Mouse (Mus musculus): ENCODE data around the gene Snx22.

The Snx22 gene

DNA sequence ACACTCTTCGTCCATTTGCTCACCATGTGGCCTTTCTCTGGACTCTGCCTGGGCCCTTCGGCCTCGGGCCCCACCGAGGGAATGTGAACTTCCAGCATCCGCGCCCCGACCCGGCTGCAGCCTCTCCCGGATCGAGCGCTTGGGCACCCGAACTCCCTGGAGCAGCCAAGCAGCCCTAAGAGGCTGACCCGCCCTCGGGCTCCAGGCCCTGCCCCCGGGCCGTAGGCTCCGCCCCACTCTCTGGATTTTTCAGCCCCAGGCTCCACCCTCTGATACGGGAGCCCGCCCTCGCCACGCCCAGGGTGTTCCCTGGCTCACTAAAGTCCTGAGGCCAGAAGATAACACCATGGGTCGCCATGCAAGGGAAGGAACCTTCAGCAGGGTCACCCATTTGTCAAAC is at the start of gene Snx22:
Gene Snx22 (minus strand): TSS at position 137 of the 400 bp plus-strand sequence.
- DNase-seq, result peak; percentile 87 to 89

DNA sequence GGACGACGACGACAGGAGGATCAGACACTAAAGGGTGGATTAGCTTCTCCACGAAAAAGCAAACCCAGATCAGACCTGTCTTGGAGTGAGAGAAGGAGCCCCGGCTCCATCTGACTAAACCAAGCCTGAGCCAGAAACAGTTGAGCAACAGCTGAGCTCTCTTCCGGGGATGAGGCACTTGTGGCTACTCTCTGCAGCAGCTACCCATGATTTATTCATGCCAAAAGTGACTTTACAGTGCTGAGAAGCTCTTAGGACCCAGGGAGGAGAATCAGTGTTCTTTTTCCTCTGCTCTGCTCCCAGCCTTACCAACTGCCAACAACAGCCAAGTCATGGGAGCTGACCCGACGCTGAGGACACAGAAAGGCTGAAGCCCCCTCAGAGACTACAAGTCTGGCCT is 47.4 kb upstream of the Snx22 start:
- peak; percentile 17 to 18 for DNase-seq

DNA sequence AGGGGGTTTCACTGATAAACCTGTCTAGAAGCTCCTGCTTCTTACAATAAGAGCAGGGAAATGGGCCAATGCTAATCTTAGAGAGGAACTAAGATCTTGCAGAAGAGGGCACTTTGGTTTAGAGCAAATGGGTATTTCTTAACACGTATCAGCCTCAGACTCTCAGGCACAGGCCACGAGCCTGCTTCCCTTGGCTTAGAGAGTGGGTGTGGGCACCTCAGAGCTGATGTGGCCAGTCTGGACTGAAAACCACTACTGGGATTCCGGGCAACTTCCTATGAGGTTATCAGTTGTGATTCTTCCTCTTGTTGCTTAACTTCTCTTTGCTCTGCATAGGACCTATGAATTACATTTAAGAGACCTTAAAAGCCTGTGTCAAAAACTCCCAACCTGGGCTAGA is 44.8 kb upstream of the Snx22 start:
- DNase-seq, result no peak

DNA sequence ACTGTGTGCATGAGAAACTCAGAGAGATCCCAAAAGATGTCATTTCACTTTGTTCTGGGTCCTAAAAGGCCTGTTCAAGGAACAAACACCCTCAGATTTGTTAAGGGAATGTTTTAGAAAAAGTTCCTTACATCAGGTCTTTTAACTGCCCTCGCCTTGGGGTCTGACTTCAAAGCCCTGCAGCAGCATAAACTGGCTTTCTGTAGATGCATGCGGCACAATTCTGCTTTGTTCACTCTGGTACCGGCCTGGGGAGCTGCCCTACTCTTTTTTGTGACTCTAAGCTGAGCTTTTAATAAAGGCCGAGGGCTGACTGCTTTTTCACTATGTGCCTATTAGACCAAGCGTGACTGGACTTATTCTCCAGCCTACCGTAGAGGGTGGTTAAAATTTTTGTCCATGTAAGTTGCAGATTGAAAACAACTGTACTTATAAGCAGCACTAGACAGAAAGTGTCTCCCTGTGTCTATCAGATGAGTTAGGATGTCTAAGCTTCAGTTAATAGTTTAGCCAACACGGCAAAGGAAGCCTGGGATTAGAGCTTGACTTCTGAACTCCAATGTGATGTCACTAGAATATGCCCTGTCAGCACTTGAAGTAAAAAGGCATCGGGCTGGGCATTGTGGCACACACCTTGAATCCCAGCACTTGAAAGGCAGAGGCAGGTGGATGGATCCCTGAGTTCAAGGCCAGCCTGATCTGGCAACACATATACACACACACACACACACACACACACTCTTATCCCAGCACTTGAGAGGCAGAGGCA is 41.3 kb upstream of the Snx22 start:
- no peak for DNase-seq

DNA sequence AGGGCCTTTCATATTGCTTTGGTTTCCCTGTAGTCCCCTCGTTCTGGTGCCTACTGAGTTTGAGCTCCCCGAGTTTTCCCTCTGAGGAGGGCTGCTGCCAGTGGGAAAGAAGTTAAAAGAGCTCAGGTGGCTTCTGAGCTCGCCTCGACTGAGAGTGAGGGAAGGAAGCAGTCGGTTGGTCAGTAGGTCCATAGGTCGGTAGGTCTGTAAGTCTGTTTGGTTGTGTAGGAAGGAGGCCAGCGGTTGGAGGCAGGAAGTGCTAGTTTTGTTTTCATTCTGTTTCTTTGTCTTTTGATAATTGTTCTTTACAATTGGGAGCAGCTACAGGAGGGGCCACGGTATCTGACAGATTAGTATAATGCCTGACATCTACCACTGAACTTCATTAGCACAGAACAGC is 40.6 kb upstream of the Snx22 start:
- DNase-seq, result no peak

DNA sequence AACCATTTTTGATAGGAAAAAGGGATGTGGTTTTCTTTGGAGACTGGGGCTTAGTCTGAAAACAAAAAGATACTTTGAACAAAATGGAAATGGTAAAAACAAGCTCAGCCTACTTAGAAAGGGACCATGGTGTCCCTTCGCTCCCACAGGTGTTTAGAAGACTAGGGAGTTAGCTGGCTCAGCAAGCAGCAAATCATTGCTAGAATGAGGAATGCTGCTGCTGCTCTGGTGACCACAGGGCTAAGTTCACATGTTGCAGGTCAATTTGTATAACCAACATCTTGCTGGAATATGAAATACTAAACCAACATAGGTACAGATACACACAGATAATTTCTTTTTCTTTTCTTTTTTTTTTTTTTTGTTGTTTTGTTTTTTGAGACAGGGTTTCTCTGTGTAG is 40.1 kb upstream of the Snx22 start:
- no peak for DNase-seq

DNA sequence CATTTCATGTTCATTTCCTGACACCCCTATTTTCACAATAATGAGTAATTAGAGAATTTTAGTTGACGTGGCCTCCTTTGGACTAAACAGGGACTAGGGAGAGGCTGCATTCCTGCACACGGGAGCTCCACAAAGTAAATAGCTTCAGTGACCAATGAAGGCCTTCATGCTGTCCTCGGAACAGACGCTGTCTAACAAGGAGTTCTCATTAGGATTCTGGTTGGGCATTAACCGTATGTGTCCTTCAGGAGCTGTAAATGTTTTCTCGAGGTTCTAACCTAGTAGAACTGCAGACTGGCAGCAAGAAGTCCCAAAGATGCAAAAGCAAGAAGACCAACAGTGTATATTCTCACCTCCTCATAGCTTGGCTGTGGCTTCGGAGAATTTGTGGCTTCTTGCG is 35.6 kb upstream of the Snx22 start:
- no peak for DNase-seq

DNA sequence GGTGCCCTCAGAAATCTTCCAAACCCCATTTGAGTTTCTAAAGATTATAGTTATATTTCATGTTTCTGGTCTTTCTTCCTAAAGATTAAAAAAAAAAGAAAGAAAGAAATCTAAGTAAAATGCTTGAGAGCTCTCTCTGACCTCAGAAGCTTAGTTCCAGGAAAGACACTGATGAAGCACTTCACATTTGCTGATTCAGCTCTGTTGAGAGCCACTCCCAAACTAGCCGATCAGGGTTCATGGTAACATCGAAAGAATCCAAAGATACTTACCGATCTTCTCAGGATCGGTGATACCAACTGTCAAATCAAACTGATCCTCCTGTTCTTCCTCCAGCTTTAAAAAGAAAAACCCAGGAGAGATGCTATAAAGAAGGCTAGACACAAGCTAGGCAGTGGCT is 35.1 kb upstream of the Snx22 start:
- DNase-seq, result no peak

DNA sequence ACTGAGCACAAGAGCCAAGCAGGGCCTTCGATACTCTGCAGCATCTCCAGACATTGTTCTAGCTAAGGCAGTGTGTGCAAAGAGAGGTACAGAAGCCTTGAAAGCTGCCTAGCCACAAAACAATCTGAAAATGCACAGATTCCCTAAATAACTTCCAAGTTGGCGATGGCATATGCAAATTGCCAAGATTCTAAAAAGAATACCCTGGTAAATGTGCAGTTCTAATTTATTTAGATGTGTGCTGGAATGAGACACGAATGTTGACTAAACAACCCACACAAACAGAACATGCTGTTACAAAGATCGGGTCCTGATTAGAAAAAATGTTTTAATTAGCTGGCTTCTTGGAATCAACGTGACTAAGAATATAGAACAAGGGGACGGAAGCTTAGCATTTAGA is 33.1 kb upstream of the Snx22 start:
- DNase-seq, result no peak

DNA sequence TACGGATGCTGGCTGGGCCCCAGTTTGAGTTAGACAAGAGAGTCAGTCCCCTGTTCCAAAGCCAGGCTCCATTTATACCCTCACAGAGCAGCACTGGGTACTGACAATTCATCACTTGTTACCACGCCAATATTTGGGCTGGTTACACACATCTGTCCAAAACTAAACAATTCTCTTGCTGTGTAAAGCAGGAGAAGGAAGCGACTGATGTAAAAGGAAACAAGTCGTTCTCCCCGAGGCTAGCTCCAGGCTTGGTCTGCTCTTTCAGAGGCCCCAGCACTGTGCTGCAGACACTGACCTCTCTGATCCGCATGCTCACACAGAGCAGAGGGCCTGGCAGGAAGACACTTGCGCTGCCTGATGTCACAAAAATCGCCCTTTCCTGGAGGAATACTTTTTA is 32.1 kb upstream of the Snx22 start:
- no peak for DNase-seq

DNA sequence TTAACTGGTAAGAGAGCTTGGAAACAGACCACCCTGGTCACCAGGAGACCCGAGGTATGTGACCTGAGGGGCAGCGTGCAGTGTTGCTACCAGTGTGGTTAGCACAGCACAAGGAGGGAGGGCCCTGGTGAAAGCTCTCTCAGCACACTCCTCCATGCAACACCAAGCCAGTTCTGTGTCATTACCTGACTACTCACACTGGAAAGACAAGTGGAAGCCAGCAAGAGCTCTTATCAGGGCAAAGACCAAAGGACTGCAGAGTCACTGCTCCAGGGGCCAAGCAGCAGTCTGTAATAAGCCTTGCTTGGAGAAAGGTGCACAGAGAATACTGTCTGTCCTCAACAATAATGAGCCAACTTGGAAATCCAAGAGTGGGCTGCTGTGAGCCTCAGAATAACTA is 23.1 kb upstream of the Snx22 start:
- no peak for DNase-seq

DNA sequence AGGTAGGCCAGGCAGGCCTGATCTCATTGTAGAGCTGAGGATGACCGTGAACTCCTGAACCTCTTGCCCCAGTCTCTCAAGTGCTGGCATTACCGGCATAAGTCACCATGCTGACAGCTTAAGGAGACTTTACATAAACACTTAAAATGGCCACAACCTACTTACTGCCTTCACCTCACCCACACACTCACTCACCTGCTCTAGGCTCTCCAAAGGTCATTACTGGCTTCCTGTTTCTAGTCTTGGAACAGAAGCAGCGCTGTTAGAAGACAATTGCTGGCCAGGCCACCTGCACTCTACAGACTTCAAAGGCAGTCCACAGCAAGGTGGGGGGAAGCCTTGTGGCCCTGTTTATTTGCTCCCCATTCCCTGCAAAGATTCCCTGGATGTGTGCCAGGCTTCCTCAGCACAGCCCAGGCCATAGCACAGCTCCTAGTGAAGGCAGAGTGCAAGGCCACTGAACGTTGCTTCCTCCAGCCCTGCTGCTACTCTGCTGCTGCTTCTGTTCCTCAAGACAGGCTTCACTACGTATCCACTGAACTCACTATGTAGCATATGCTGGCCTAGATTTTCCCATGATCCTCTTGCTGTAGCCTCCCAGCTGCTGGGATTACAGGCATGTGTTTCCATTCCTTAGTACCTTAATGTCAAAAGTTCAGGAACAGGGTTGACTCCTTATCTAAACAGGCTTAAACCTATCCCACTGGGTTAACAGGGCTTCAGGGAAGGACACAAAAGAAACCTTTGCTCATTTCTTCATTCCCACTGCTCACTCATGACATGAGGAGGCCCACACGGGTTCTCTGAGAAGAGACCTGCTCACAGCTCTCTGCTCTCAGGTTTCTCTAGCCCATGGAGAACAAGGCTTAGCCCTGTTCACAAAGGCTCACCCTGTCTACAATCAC is 22.1 kb upstream of the Snx22 start:
- peak in 1 of 2 experiments; percentile 26 for DNase-seq

DNA sequence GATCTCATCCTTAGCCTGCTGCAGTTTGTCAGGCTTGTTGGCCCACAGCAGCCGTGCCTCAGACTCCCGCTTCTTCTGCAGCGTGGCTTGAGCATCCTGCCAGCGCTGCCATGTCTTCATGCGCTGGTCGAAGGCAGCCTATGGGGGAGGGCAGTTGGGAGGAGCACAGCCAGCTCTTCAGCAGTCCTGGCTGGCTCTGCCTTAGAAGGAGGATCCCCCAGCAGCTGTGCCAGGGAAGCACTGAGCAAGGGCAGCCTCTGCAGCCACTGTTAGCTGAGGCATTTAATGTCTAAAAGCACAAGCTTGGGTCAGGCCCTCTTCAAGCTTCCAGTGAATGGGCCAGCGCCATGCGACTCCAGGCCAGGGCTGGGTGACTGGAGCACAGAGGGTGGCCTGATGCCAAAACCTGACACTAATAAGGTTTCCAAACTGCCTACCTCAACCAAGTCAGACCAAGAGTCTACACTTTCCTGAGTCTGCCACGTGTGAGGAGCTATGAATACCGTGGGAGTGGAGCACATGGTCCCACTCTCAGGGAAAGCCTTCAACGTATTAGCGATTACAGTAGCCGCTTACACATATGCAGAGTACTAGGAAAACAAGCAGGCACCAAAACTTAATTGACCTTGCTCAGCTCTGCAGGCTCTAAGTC is 21.2 kb upstream of the Snx22 start:
- peak; percentile 10 to 22 for DNase-seq

DNA sequence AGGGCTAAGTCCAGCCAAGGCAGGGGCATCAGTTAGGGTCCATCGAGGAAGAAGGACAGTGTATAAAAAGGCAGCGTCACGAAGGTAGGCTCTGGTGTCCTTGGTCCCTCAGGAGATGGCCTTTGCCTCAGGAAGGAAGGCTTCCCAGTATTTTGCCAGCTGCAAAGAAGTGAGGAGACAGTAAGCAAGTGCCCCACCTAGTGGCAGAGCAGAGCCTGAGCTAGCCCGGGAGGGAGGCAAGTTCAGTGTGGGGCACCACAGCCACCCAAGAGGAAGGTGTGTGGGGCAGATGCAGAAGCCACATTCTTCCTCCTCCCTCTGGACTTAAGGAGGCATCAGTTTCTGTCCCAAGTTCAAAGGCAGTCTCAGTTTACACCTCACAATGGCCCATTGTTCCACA is 18.9 kb upstream of the Snx22 start:
- DNase-seq, result peak; percentile 59 to 72

DNA sequence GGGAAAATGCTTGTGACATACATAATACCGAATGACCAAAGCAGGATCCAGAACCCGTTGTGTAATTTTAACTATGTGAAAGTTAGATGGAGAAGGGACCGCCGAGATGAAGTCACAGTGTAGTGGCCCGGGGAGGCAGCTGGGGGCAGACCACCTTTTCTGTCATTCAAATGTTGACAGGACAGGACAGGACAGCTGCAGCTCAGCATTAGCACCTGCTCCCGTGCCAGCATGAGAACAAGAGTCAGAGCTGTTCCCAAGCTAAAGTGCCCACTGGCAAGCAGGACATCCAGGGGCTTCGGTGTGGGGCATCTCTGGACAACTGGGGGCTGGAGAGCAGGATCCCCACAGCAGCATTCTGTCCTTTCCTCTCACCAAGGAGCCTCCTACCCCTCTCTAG is 17.5 kb upstream of the Snx22 start:
- no peak for DNase-seq

DNA sequence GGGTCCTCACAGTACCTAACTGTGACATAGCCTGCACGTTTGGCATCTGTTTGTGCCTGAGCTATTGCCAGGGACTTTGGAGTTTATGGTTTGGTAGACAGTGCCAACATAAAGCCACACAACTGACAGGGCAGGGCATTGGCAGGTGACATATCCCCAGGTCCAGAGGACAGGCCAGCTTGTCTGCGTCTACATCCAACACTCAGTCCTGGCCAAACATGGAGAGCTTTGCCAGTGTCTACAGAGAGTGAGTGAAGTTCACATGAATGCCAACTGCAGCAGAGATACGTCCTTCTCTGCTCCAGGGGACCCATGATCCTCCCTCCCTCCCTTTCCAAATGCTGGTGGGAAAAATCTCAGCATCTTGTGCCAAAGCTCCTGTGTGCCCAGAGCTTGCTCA is 14.7 kb upstream of the Snx22 start:
- peak; percentile 35 to 50 for DNase-seq

DNA sequence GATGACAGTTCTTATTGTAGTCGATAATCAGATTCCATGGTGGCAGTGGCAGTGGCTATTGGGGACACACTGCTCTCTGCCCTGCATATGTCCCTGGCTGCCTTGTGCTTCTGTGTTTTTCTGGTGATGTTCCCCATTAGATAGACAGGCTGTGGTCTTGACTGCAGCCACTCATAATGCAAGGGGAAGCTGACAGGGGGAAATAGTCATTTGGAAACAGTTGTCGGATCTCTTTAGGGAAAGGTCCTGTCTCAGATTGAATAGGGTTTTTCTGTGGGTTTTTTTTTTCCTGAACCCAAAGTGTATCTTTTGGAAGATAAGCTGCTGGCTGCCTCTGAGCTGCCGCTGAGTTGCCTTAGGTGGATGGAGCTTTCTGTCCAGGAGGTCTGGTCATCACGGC is 12.5 kb upstream of the Snx22 start:
- DNase-seq, result no peak

DNA sequence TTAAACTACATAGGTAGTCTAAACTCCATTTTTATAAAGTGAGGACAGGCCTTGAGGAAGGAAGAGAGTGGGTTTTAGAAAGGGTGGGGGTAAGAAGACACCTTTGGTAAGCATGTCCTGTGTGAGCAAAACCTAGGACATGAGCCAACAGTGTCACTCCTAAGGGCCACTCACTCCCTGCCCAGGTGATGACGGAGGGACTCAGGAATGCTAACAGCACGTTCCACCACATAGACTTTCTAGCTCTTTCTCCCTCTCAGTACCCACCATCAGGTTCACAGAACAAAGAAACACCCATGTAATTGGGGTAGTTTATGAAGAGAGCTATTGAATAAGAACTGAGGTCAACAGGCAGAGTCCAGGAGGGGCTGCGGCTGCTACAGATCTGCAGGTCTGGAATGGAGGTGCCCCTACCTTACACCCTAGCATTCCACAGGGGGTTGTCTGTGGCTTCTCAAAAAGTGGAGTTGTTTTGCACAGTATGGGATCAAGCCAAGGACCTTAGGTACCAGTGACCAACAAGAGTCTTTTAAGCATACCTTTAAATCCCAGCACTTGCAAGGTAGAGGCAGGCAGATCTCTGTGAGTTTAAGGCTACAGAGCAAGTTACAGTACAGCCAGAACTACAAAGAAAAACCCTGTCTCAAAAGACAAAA is 11.4 kb upstream of the Snx22 start:
- no peak for DNase-seq

DNA sequence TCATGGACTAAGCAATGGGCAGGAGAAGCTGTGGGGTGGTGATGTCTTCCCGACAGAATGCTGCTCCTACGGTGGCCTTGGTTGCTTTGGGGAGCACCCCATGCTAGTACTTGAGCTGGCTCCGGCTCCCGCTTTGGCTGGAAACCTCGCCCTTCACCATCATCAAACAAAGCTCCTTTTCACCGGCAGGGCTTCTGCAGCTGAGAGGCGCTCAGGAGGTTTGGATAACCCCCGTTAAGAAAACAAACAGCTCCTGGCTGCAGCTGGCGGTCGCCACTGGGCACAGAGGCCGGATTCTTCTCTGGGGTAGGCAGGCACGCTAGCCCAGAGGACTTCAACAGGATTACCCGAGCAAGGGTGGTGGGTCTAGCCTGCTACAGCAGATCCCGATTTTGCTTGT is 9.0 kb upstream of the Snx22 start:
- DNase-seq, result peak in 1 of 2 experiments; percentile 10

DNA sequence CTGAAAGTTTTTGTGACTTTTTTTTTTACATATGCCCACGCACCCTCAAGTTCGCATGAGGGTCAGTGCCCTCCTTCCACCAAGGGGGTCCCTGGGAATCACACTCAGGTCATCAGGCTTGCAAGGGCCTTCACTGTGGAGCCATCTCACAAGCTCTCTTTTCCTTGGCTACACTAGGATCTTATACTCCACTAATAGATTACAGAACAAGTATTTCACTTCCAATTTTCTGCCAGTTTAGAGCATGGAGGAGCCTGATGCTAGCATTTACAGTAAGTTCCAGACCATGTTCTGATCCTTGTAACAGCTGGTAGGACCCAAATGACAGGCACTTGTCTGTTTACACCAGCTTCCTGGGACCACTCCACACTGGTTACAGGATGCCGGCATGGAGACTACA is 8.6 kb upstream of the Snx22 start:
- no peak for DNase-seq

DNA sequence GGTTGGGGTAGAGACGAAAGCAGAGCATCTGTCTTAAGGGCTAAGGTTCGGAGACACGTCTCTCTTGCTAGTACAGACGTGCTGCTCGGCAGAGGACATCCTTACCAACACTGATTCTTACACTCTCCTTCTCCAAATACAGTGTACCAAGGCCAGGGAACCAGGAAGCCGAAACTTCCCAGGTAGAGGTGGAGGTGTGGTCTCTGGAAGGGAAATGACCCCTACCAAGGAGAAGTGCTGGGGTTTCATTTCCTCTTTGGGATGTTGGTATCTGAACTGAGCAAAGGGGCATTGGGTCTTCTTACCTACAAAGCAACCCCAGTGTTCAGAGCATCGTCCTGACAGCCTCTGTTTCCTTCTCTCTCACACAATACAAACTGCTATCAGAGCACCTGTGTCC is 3.2 kb upstream of the Snx22 start:
- no peak for DNase-seq

DNA sequence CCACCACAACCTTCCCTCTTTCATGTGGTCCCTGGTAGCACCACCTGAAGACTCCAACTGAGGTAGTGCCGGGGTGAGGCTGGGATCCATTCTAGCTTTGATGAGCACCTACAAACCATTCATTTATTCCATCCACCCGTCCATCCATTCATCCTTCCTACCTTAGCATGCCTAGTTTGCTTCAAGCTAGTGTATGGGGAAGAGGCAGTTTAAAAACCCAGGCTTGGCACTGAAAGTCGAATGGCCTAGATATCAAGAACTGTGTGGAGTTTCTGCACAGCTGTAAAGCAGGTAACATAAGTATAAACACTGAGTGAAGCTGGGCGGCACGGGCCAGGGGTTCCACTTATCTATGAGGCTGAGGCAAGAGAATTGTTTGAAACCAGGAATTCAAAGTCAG is 632 bp upstream of the Snx22 start:
- no peak for DNase-seq

DNA sequence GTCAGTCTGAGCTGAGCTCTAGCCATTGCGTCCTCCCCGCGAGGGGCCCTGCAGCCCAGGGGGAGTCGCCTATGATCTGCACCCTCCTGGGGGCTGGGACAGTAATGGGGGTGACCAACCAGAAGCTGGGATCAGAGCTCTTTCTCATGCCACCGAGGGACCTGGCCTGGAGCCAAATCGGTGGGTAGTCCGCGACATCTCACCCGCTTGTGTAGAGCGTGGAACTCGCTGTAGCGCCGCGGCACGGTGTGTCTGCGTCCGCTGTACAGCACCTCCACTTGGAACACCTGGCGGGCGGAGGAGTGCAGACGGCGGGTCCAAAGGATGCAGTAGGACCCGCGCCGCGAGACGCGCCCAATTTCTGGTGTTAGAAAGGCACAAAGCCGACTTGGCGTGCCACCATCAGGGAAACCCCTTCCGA is 538 bp downstream of the Snx22 start:
- DNase-seq, result peak; percentile 65 to 76

Data from cerebellum, postnatal 14 days (tissue).